Mouse (Mus musculus): ENCODE data around the gene Mcam. TPM values are rescaled to one million over a fixed set of nuclear protein-coding genes. Genes with fewer than 3 reads are reported as not detected.

The Mcam gene
- total RNA-seq, 2 experiments from 2014 or later: 18.8 to 21.8 TPM

GRCm38 (mm10) chr9:44134851-44135730, 822 bp downstream of the Mcam start:
- DNase-seq (ENCODE audit: low spot score in 2 of 2): peak in 1 of 2 experiments; percentile 52

GRCm38 (mm10) chr9:44135731-44136411, 1.6 kb downstream of the Mcam start:
- DNase-seq (ENCODE audit: low spot score in 2 of 2): no peak

GRCm38 (mm10) chr9:44137846-44138245, 3.6 kb downstream of the Mcam start:
- no peak for DNase-seq (ENCODE audit: low spot score in 2 of 2)

DNA sequence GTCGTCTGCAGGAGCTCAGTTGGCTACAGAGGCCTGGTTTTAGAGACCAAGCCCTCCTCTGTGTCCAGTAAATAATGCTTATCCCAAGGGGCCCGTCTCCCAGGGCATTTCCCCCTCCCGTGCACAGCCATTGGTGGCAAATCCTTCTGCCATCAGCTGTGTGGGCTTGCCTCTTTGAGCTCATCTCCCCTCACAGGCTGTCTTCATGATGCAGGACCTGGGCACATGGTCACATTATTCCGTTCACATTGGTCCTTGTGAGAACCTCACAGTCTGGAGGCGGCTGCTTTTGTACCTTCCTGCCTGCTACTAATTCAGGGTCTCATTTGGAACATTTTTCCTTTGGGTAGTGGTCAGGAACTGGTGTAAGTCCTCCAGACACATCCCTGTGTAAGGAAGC, 7.7 kb downstream of the Mcam start:
- DNase-seq (ENCODE audit: low spot score in 2 of 2): no peak

GRCm38 (mm10) chr9:44143421-44143820, 9.2 kb downstream of the Mcam start:
- no peak for DNase-seq (ENCODE audit: low spot score in 2 of 2)

DNA sequence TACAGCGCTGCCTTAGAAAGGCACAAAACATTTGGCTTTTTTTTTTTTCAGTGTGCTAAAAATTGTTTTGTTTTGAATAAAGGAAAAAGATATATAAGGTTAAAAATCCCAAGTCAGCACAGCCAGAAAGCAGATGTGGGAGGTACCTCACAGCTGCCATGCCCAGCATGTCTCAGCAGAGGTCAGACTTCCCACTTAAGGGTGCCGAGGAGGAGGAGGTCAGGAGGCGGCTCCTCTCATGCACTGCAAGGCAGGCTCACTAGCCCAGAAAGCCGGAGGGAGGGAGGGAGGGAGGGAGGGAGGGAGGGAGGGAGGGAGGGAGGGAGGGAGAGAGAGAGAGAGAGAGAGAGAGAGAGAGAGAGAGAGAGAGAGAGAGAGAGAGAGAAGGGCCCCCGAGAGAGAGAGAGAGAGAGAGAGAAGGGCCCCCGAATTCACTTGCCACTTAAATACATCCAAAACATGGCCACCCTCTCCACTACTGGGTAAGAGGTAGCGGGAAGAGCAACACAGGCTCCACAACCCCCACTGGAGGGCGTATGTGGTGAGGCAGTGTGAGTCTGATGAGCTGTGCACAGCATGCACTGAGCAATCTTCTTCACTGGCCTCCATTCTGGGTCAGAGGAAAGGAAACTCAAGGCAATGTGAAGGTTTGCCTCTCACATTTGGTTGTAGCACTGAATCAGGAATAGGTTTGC, 9.9 kb downstream of the Mcam start:
- DNase-seq (ENCODE audit: low spot score in 2 of 2): no peak

- DNase-seq (ENCODE audit: low spot score in 2 of 2): no peak
Measured at GRCm38 (mm10) chr9:44144718-44145060, 10.4 kb downstream of the Mcam start.

DNA sequence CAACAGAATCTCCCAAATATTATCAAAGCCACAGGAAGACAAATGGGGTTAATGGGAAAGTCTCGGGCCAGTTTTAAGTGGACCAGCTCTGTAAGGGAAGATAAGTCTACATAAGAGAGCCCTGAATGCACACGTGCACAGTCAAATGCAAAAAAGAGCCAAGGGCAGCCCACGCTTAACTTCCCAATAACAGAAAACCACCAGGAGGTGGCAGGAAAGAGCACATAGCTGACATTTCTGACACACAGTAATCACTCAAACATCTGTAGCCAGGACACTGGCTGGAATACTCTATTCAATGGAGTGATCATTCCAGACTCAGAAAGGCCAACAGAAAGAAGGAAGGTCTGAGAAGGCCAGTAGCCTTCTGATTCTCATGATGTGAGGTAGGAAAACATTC, 13.0 kb downstream of the Mcam start:
- DNase-seq (ENCODE audit: low spot score in 2 of 2): no peak

- DNase-seq (ENCODE audit: low spot score in 2 of 2): no peak
Measured at GRCm38 (mm10) chr9:44159886-44160285, 25.6 kb downstream of the Mcam start.

DNA sequence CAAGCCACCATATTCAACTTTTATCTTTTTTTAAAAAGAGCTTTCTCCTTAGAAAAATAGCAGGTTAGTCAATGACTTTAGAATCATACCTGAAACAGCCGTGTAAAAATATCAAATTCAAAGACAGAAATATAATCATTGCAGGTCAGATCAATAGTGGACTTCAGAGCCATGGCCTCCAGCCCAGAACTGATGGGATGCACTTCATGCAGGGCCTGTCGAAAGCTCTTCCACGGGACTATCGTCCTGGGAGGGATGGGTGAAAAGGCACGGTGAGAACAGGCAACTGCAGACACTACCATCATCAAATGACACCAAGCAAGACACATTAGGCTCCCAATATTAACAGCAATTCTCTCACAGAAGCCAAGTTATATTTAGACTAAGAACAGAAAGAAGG, 34.7 kb downstream of the Mcam start:
- DNase-seq (ENCODE audit: low spot score in 2 of 2): no peak

- DNase-seq (ENCODE audit: low spot score in 2 of 2): no peak
Measured at GRCm38 (mm10) chr9:44170691-44171151, 36.5 kb downstream of the Mcam start.

GRCm38 (mm10) chr9:44175556-44175955, 41.3 kb downstream of the Mcam start:
- no peak for DNase-seq (ENCODE audit: low spot score in 2 of 2)

DNA sequence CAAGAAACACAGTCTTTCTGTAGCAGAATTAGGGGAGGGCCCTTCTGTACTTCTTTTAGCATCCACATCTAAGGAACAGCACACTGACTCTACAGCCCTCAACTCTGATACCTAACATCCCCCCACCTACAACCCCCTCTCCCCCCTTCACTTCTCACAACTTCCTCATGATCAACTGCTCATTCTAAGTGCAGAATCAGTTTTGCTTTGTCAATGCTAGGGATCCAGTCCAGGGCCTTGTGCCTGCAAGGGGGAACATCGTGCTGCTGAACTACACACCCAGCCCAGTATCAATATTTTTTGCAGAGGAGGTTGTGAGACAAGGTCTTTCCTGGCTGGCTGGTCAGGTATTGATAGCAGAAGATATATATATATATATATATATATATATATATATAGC, 41.7 kb downstream of the Mcam start:
- DNase-seq (ENCODE audit: low spot score in 2 of 2): no peak

DNA sequence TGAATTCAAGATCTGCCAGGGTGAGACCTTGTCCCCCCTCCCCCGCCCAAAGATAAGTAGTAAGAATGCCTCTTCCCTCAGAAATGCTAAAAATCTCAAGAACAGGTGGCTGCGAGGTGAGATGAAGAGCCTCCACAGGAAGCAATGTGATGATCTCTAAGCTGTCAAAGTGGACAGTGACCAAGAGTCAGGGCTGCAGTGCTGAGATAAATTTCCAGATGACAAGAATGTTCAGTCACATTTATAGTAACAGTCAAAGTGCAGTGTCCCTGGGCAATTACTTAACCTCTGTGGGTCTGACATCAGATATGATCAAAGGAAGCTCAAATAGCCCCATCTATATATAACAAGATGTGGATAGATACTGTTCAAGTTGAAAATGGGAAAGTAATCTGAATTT, 43.1 kb downstream of the Mcam start:
- no peak for DNase-seq (ENCODE audit: low spot score in 2 of 2)

- DNase-seq (ENCODE audit: low spot score in 2 of 2): peak in 1 of 2 experiments; percentile 16
Measured at GRCm38 (mm10) chr9:44178389-44178788, 44.1 kb downstream of the Mcam start.

GRCm38 (mm10) chr9:44178811-44179210, 44.5 kb downstream of the Mcam start:
- DNase-seq (ENCODE audit: low spot score in 2 of 2): no peak

DNA sequence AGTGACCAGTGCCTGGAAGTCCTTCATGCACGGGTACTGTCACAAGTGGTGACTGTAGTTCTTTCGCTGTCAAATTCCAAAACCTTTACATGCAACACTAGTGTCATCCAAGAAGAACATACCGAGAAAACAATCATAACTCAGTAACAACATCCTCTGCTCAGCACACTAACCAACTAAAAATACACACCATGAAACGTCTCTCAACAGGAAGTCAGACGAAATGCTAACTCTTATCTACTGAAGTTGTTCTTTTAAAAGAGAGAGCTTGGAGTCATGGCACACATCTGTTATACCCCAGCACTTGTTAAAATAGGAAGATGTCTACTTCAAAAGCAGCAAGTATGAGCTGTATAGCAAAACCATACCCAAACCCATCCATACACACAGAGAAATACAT, 47.3 kb downstream of the Mcam start:
- no peak for DNase-seq (ENCODE audit: low spot score in 2 of 2)

DNA sequence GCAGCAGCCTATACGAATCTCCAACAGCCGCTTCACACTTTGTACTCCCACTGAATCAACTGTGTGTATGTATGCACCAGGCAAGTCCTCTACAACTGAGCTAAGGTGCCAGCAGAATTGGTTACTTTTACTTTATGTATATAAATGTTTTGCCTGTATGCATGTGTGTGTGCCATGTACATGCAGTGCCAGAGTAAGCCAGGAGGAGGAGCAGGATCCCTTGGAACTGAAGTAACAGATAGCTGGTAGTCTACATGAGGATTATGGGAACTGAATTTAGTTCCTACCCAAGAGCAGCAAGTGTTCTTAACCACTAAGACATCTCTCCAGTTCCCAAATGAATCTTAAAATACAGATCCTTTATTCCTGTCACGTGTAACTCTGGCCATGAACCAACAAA, 48.0 kb downstream of the Mcam start:
- peak; percentile 19 to 25 for DNase-seq (ENCODE audit: low spot score in 2 of 2)

- no peak for DNase-seq (ENCODE audit: low spot score in 2 of 2)
Measured at GRCm38 (mm10) chr9:44188223-44188622, 54.0 kb downstream of the Mcam start.

DNA sequence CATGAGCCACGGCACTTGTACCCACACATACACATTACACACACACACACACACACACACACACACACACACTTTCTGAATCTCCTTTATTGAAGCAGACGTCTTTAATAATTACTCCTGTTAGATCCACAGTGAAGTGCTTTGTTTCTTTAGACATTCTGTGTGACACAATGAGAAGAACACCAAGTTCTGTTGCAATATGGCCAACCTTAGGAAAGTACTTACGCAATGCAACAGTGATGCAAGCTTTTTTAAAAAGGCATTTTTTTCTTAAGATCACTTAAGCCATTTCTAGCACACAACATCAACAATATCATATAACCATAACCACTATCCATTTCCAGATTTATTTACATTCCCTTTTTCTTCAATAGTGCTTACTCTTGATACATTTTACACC, 56.9 kb downstream of the Mcam start:
- no peak for DNase-seq (ENCODE audit: low spot score in 2 of 2)

DNA sequence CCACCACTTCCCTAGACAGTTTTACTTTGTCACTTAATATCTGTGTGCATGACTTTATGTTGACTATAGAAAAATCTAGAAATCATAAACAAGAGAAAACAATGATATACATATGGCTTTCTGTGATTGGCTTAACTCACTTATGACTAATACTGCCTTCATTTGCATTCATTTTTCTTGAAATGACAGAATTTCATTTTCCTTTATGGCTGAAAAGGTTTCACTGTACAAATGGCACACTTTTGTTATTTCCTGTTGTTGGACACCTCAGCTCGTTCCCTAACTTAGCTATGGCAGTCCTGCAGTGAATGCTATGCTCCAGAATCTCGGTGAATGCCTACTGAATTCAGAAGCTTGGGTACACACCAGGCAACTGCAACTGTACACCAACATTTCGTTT, 58.0 kb downstream of the Mcam start:
- no peak for DNase-seq (ENCODE audit: low spot score in 2 of 2)

Measured in layer of hippocampus, postnatal 10 days (tissue).